Mouse (Mus musculus) mammary gland, adult 2 months (tissue): Measurements from ENCODE around the gene Pex14. TPM values are rescaled to one million over a fixed set of nuclear protein-coding genes. Genes with fewer than 3 reads are reported as not detected.

Experiments used
- polyA plus RNA-seq: library from polyadenylated mRNA; depleted of rRNA; stranded (reverse); fragments of >200 nt; gene quantifications from 2 replicates; pipeline ENCODE4 v1.2.3, GENCODE M21; 2012; ENCODE audit warnings: low replicate concordance; rRNA removed

The Pex14 gene
- polyA plus RNA-seq = 47.6 and 79.5 TPM in 2 replicates

DNA sequence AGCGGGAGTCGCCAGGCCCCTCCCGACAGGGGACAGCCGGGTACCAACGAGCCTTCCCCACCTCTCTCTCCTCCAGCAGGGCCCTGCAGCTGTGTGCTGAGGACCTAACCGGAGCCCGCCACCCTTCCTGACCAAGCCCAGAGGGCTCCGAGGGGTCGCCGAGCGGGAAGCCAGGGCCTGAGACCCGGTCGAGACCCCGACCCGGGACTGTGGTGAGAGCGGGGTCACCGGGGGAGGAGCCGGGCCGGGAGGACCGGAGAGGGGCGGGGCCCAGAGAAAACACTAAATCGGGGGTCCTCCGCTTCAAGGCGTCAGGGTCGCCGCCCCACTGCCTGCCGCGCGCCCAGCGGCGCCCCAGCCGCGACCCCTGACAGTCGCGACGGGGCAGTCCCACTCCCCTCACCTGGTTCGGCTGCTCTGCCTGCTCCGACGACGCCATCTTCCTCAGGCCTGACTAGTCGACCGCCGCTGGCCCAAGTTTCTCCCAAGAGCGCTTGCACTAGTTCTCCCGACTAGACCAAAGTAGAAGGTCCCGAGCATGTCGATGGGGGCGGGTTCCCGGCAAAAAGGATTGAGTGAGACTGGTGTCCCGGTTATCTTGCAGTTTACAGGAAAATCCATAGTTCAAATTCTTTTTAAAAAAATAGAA lies at the start of gene Pex14:
Gene Pex14, minus strand, starts transcription at position 508 of the 649 bp plus-strand sequence.

DNA sequence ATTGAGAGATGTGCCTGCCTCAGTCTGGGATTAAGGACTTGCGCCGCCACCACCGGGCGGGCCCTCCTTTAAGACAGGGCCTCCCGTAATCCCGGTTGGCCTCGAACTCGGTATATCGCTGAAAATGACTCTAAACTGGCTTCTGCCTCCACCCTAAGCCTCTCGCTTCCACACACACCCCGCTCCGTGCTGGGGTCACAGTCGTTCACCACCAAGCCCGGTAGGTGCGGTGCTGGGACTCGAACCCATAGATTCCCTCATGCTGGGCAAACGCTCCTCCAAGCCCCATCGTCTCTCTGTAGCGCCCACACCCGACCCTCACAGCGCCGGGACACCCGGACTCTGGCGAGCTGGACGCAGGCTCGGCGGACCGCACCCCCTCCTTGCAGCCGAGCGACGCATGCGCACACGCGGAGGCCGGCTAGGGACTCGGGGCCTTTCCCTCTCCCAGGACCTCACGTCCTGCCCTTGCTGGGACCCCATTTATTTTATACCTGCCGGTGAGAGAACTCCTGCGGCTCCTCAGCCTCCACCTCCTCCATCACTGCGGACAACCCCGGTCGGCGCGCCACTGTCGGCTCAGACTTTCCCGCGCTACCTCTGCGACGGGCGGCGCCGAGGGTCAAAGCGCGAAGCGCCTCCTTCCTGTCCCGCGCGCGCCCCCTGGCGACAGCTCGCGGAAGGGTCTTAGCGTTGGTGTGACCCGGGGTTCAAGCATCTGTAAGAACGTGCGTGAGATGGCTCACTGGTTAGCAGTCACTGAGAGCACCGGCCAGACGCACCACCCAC lies 37.5 kb upstream of the Pex14 start, which contains the start of gene Cenps:
Gene Cenps, minus strand, starts transcription at position 648 of the 789 bp plus-strand sequence.

DNA sequence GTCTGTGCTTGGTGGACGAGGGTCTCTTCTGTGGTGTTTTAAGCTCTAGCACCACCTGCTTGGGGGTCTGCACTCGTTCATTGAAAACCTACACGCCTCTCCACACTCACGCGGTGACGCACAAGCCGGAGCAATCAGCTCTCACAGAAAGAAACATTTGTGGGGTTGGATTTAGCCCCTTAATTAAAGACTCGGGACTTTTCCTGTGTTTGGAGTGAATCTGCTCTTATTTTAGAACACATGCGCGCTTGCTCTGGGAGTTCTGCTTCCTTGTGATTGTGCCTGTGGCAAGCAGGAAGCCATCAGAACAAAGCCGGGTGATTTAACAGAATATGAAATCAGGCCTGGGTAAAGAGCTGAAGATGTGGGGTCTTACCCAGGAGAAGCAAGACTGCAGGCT lies 27.0 kb upstream of the Pex14 start, which contains the start of gene Cort:
Gene Cort, minus strand, starts transcription at position 101 of the 400 bp plus-strand sequence.

DNA sequence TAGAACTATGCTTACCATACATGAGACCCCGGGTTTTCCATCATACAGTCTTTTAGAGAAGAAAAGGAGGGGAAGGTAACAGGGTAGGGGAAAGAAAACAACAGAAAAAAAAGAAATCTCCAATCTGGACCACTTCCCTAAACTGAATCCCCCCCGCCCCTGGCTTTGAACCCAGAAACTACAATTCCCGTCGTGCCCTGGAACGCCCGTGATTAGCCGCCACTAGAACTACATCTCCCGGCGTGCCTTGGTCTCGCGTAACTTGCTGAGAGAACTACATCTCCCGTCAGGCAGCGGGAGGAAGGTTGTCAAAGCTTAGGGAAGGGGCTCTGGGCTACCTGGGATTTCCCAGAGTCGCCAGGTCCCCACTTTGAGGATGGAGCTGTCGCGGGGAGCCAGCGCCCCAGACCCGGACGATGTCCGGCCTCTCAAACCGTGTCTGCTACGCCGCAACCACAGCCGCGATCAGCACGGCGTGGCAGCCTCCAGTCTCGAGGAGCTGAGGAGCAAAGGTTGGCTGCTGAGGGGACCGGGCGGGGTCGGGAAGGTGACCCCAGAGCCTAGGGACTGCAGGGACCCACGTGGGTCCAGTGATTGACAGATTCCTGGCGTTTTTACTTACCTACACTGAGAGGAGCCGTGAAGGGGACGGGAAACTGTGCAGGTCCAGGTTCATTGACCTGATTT lies 4.3 kb upstream of the Pex14 start, which contains the start of gene Dffa:
Gene Dffa, plus strand, starts transcription at position 272 of the 687 bp plus-strand sequence.

Other genes with a start within 250 kb of the Pex14 start
- gene Dffa, start 4.3 kb upstream of the Pex14 start, polyA plus RNA-seq = 18.1 and 30.3 TPM in 2 replicates
- gene Cort, start 26.9 kb upstream of the Pex14 start, polyA plus RNA-seq = not detected in 2 replicates
- gene Cenps, start 37.8 kb upstream of the Pex14 start, polyA plus RNA-seq = 1.9 and 2.4 TPM in 2 replicates
- 350 and 398 TPM in 2 replicates for gene Pgd, start 66.9 kb upstream of the Pex14 start, polyA plus RNA-seq
- gene Kif1b, start 207.8 kb upstream of the Pex14 start, polyA plus RNA-seq = 37.1 and 81.4 TPM in 2 replicates